Mouse (Mus musculus): Measurements from ENCODE around the gene Pex12. TPM values are rescaled to one million over a fixed set of nuclear protein-coding genes. Genes with fewer than 3 reads are reported as not detected.
A peak's percentile ranks its signal among the peaks of the same experiment; 100 is the strongest.

Gene Pex12
- polyA plus RNA-seq, 1 experiment from 2014 or later: 7.9 TPM

DNA sequence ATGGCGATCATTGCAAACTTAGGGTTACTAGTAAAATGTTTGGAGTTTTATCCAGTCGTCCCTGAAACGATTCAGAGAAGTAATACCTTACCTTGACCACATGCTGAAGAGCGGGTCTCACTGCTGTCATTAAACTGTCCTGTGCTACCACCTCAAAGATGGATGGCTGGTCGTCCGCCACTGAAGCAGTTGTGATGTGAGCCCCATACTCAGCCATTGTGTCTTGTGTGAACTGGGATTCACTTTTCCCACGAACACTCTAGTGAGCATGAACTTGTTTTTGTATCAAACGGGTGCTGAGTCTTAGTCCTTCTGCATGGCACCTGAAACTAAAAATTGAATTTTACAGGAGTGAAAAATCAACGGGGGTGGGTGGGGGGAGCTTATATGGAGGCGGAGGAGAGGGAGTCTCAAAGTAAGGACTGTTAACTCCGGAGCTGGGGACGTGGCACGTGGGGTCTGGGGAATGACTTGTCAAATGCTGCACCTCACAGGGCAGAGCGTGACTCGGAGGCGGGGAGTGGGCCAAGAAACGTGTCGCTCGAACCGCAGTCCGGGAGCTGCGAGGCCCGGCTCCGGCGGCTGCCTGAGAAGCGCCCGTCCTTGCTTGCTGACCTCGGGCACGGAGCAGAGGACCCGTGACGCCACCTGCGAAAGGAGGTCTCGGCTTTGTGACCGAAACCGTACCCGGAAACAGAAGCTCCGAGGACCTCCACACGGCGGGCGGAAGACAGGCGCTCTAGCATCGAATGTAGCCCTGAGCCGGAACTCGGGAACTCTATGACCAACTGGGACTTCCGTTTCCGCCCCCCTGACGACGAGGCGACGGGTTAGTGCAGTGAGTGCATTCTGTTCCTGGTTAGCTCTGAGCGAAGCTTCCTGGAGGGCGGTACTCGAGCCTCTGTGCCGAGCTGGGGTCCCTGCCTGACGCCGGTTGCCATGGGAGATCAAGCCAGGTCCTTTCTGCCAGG is 3.9 kb downstream of the Pex12 start, which contains the start of gene Ap2b1:
Gene Ap2b1 (plus strand): TSS at position 800 of the 971 bp plus-strand sequence.
- H3K36me3 ChIP-seq (ENCODE audit: inconsistent target): peaks cover 10% of the 10 kb centered on the region; the same call in 1 of the 2 replicates
- peak within 1 kb of the TSS; percentile 71 for H3K4me3 ChIP-seq (ENCODE audit: inconsistent target)
- H3K79me2 ChIP-seq (ENCODE audit: inconsistent target): peaks cover 19% of the 10 kb centered on the region
- peak within 1 kb of the TSS; percentile 64 for H3K27ac ChIP-seq
- WGBS (ENCODE audit: missing documents): 4% methylated on average over 56 of the region's 56 CpGs

DNA sequence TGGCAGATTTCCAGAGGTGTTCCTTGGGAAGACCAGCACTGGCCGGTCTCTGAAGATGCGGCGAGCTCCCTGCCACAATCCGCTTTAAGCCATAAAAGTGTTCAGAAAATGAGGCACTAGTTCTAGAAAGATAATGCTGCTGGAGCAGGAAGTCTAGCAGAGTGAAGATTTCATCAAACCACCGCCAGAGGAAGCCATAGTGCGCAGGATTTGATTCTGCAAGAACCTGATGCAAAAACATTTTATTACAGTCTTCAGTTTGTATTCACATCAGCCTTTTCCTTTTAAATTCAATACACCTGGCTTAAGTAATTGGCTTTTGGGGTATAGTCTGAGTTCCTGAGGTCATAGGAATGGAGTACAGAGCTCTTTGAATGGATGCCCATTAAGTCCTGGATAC is 4.6 kb downstream of the Pex12 start:
- H3K79me2 ChIP-seq (ENCODE audit: inconsistent target): peaks cover 19% of the 10 kb centered on the region
- H3K36me3 ChIP-seq (ENCODE audit: inconsistent target): peaks cover 10% of the 10 kb centered on the region; the same call in 1 of the 2 replicates
- peak overlapping the region; percentile 71 for H3K4me3 ChIP-seq (ENCODE audit: inconsistent target)
- H3K27ac ChIP-seq: peak overlapping the region; percentile 64
- 80% methylated on average over 6 of the region's 6 CpGs for WGBS (ENCODE audit: missing documents)

DNA sequence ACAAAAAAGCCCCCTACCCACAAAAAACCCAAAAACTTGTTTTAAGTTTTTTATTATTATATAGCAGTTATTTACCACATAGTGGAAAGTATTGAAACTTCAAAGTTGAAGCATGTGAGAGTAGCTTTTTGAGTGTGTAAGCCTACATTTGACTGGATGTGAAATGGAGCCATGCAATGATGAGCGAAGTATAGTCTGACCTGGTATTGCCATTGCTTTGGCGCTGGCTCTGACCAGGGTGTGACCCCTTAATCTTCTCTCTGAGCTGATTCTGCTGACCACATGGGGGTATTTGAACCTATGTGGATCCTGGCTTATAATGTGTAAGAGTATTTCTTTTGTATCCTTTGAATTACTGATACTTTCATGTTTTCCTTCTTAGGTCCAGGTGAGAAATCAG is 8.3 kb downstream of the Pex12 start:
- Histone ChIP-seq H3K79me2 (ENCODE audit: inconsistent target) (peaks cover 30% of the 10 kb centered on the region), H3K36me3 (ENCODE audit: inconsistent target) (peaks cover 10% of the 10 kb centered on the region; the same call in 1 of the 2 replicates), H3K4me3 (ENCODE audit: inconsistent target) (no peak overlapping the region), H3K27ac (no peak overlapping the region)
- WGBS (ENCODE audit: missing documents): 100% methylated on average over 2 of the region's 2 CpGs

DNA sequence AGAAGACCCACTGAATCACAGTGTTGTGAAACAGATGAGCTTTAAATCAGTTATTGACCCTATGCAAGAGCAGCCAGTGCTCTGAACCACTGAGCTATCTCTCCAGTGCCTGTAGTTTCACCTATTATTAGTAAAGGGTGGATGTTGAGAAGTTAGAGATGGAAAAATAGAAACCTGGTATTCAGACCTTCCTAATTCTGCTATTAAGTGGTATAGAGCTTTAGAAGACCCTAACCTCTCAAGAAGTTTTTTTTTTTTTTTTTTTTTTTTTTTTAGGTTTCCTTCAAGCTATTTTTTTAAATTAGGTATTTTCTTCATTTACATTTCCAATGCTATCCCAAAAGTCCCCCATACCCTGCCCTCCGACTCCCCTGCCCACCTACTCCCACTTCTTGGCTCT is 9.2 kb downstream of the Pex12 start:
- Histone ChIP-seq H3K27ac (no peak overlapping the region), H3K4me3 (ENCODE audit: inconsistent target) (no peak overlapping the region; the same call in 1 of the 2 replicates), H3K79me2 (ENCODE audit: inconsistent target) (peaks cover 30% of the 10 kb centered on the region), H3K36me3 (ENCODE audit: inconsistent target) (peaks cover 10% of the 10 kb centered on the region; the same call in 1 of the 2 replicates)
- 100% methylated on average over 1 of the region's 1 CpGs for WGBS (ENCODE audit: missing documents)

DNA sequence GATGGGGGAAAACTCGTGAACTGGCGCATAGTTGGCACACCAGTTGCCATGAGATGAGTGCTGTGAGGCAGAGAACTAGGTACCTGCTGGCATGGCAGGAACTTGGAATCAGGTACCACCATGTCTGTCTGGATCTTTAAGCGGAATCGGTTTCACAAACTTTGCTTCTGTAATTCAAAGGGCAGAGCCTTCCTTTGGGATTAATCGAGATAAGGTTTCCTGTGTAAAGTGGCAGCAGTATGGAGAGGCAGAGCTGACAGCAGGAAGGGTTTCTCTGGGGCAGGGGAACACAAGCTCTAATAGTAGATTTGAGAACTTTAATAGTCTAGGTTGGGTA is 10.2 kb downstream of the Pex12 start:
- H3K27ac ChIP-seq: peak overlapping the region; percentile 58
- H3K4me3 ChIP-seq (ENCODE audit: inconsistent target): peak overlapping the region; percentile 83
- 2% methylated on average over 5 of the region's 5 CpGs for WGBS (ENCODE audit: missing documents)
- H3K79me2 ChIP-seq (ENCODE audit: inconsistent target): peaks cover 30% of the 10 kb centered on the region
- H3K36me3 ChIP-seq (ENCODE audit: inconsistent target): peaks cover 10% of the 10 kb centered on the region; the same call in 1 of the 2 replicates

DNA sequence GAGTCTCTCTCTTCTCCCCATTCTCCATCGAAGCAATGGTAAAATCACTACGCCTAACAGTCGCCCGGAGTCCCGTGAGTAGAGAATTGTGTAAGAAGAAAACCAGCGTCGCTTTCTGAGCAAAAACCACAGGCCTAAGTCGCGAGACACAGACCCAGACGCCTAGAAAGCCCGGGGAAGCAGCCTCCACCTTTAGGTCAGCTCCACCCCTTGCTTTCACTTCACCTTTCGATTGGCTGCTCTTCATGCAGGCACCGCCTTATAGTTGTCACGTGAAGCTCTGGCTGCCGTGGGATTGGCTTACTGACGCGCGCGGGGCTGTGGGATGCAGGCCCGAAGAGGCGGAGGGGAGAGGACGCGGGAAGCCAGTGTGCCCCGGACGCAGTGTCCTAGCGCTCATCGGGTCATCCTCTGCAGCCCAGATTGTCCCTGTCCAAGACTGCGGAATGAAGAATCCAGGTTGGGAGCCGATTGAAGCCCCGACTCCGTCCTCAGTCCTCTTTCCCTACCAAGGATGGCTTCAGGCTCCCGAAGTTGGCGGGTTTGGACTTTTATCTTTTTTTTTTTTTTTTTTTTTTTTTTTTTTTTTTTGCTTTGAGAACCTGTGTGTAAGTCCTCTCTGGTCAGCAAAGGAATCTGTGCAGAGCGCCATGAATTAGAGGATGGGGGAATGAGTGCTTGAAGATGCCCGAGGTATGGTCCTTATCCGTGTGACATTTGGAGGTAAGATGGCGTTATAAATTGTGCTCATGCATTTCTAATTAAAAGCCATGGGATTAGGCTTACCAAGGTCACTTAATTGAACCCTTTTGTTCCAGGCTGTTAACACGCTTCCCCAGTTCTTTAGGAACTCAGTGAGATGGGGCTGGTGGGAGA is 10.8 kb downstream of the Pex12 start:
- peak overlapping the region; percentile 83 for H3K4me3 ChIP-seq (ENCODE audit: inconsistent target)
- peak overlapping the region; percentile 60 for H3K27ac ChIP-seq
- WGBS (ENCODE audit: missing documents): 1% methylated on average over 35 of the region's 38 CpGs
- peaks cover 30% of the 10 kb centered on the region for H3K79me2 ChIP-seq (ENCODE audit: inconsistent target)
- H3K36me3 ChIP-seq (ENCODE audit: inconsistent target): peaks cover 10% of the 10 kb centered on the region; the same call in 1 of the 2 replicates

DNA sequence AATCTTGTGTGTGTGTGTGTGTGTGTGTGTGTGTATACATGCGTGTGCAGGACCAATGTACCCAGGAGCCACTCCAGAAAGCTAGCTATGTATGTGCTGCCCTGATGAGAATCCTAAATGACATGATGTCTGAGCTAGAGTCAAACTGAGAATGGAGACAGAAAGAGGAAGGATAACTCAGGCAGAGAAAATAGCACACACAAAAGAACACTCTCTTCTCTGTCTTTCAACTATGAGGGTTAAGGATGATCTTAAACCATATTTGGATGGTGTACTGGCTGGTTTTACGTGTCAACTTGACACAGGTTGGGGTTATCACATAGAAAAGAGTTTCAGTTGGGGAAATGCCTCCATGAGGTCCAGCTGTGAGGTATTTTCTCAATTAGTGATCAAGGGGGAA is 12.8 kb downstream of the Pex12 start:
- Histone ChIP-seq H3K36me3 (ENCODE audit: inconsistent target) (no peaks in the 10 kb centered on the region), H3K79me2 (ENCODE audit: inconsistent target) (peaks cover 30% of the 10 kb centered on the region), H3K4me3 (ENCODE audit: inconsistent target) (no peak overlapping the region), H3K27ac (no peak overlapping the region)
- 81% methylated on average over 2 of the region's 2 CpGs for WGBS (ENCODE audit: missing documents)

DNA sequence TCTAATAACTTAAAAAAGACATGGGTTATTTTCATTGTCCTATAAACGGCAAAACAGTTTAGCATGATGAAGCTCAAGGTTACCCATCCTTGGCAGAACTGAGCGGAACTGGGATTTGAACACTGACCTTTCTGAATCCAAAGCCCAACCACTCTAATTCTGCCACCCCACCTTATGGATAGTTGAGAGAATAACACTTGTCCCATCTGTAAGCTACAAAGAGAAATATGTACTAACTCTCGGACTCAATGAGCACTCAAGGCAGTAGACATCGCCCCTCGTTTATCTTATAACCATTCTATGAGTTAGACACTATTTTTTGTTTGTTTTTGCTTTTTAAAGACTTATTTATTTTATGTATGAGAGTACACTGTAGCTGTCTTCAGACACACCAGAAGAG is 13.3 kb downstream of the Pex12 start:
- Histone ChIP-seq H3K4me3 (ENCODE audit: inconsistent target) (no peak overlapping the region), H3K79me2 (ENCODE audit: inconsistent target) (peaks cover 24% of the 10 kb centered on the region), H3K27ac (no peak overlapping the region), H3K36me3 (ENCODE audit: inconsistent target) (no peaks in the 10 kb centered on the region)
- 93% methylated on average over 5 of the region's 5 CpGs for WGBS (ENCODE audit: missing documents)

DNA sequence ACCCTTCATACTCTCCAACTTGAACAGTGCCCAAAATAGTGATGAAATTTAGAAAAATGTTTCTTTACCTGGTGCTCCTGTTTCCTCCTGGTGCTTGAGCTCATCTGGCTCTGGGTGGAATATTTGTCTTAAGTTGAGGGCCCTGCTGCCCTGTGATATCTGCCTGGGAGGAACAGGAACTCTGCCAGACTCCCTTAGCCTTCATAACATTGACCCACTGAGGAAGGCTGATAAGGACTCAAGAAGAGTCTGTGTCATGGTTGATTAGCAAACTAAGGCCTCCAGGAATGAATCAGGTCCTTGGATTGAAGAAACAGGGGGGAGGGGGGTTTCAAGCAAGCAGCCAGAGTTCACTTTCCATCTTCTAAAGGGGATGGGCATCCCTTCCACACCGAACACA is 15.8 kb downstream of the Pex12 start, which contains the start of gene Slfn14:
Gene Slfn14 (minus strand): TSS at position 161 of the 400 bp plus-strand sequence.
- no peaks in the 10 kb centered on the region; the same call in 1 of the 2 replicates for H3K79me2 ChIP-seq (ENCODE audit: inconsistent target)
- no peak within 1 kb of the TSS for H3K27ac ChIP-seq
- WGBS (ENCODE audit: missing documents): 79% methylated on average over 1 of the region's 1 CpGs
- no peaks in the 10 kb centered on the region for H3K36me3 ChIP-seq (ENCODE audit: inconsistent target)
- H3K4me3 ChIP-seq (ENCODE audit: inconsistent target): no peak within 1 kb of the TSS

DNA sequence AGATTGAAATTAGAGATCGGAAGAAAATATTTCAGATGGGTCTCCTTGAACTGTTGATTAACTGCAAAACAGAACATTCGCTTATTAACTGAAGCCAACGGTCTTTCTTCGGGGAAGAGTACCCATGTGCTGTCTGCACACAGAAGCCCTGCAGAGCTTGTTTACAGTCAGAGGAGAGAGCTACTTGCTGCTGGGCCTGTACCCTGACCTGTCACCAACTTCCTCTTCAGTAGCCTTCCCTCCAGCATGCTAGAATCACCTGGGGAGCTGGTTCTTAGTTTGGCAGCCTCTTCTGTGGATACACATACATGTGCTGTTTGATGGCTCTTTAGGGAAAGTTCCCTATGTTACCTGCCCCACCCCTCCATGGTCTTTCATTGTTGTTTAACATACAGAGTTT is 16.8 kb downstream of the Pex12 start:
- H3K36me3 ChIP-seq (ENCODE audit: inconsistent target): no peaks in the 10 kb centered on the region
- H3K27ac ChIP-seq: no peak overlapping the region
- no peak overlapping the region for H3K4me3 ChIP-seq (ENCODE audit: inconsistent target)
- H3K79me2 ChIP-seq (ENCODE audit: inconsistent target): no peaks in the 10 kb centered on the region
- 92% methylated on average over 4 of the region's 4 CpGs for WGBS (ENCODE audit: missing documents)

DNA sequence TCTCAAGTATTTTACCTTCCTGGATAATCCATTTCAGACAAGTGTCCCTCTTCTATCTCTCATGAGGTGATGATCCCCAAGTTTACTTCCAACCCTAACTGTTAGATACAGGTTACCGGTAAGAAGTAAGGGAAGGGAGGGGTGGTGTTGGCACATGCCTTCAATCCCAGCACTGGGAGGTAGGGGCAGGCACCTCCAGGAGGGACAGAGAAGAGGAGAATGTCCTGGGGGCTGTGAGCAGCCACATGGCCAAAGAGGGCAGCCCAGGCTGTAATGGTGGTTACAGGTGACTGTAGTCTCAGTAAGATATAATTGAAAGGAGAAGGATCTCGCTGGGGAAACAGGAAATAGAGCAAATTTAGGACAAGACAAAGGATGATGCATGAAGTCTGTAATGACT is 20.3 kb downstream of the Pex12 start:
- Histone ChIP-seq H3K27ac (no peak overlapping the region), H3K36me3 (ENCODE audit: inconsistent target) (no peaks in the 10 kb centered on the region), H3K4me3 (ENCODE audit: inconsistent target) (no peak overlapping the region), H3K79me2 (ENCODE audit: inconsistent target) (no peaks in the 10 kb centered on the region)
- 60% methylated on average over 2 of the region's 2 CpGs for WGBS (ENCODE audit: missing documents)

DNA sequence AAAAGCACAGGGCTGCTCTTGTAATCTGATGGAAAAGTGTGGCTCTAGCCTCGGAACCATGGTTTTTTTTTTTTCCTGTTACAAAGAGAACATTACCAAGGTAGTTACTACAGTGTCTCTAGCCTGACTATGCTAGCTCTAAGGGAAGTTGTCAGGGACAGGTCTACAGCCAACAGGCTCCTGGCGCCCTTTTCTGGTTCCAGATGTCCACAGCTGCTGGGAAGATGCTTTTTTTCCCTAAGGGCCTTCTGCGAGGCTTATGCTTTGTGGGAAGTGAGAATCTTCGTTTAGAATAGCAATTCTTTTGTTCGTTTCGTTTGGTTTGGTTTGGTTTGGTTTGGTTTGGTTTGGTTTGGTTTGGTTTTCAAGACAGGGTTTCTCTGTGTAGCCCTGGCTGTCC is 22.7 kb downstream of the Pex12 start:
- 95% methylated on average over 5 of the region's 6 CpGs for WGBS (ENCODE audit: missing documents)
- Histone ChIP-seq H3K27ac (no peak overlapping the region), H3K36me3 (ENCODE audit: inconsistent target) (no peaks in the 10 kb centered on the region), H3K4me3 (ENCODE audit: inconsistent target) (no peak overlapping the region), H3K79me2 (ENCODE audit: inconsistent target) (no peaks in the 10 kb centered on the region)

DNA sequence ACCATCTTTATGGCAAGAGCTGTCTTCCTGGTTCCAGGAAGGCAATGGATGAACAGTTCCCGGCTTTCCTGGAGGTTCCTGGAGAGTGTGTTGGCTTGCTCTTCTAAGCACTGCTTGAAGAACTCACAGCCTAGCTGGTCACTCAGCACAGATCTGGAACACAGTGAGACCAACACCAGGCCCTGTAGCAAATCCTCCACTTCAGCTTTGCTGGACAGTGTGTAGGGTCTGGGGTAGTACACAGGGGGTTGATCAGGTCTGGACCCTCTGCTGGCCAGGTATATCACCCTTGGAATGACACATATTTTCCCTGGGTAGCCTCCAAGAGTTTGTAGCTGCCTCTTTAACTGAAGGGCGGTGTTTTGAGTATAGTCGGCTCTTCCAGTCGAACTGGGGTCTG is 23.4 kb downstream of the Pex12 start:
- no peak overlapping the region for H3K27ac ChIP-seq
- no peaks in the 10 kb centered on the region for H3K79me2 ChIP-seq (ENCODE audit: inconsistent target)
- no peaks in the 10 kb centered on the region for H3K36me3 ChIP-seq (ENCODE audit: inconsistent target)
- 92% methylated on average over 2 of the region's 4 CpGs for WGBS (ENCODE audit: missing documents)
- H3K4me3 ChIP-seq (ENCODE audit: inconsistent target): no peak overlapping the region

DNA sequence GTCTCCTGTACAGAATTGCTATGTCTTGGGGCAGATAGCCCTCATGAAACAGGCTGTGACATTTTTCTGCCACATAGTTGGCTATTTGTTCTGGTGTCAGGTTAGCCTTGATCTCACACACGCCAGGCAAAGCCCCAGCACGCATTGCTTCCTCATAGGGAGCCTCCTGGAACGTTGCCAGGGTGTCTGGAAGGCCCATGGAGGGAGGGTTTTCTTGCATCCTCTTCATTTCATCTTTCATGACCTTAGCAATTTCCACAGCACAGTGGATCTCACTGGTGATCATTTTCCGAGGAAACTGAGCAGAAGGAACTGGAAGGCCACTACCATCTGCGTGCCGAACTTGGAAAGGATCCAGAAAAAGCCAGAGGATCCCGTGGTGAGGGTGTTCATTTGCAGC is 26.1 kb downstream of the Pex12 start:
- WGBS (ENCODE audit: missing documents): 80% methylated on average over 7 of the region's 7 CpGs
- H3K4me3 ChIP-seq (ENCODE audit: inconsistent target): no peak overlapping the region
- no peaks in the 10 kb centered on the region for H3K36me3 ChIP-seq (ENCODE audit: inconsistent target)
- H3K27ac ChIP-seq: no peak overlapping the region
- H3K79me2 ChIP-seq (ENCODE audit: inconsistent target): no peaks in the 10 kb centered on the region

All from macrophage (primary cell).